Mouse (Mus musculus) ES-Bruce4 (cell line): ENCODE measurements around the gene Gnb5.

Experiments
- CTCF ChIP-seq: IDR thresholded peaks from one replicate; pipeline ENCODE4 v1.8.1; 2011; ENCODE audit warnings: low read depth, low read length
- EP300 ChIP-seq: IDR thresholded peaks from 2 replicates; pipeline ENCODE4 v1.6.1; 2011; ENCODE audit warnings: low read depth, low read length; ENCODE audit not compliant: insufficient read depth
- POLR2A ChIP-seq: IDR thresholded peaks from one replicate; pipeline ENCODE4 v1.8.1; 2011; ENCODE audit warnings: low read length; ENCODE audit not compliant: insufficient read depth

DNA sequence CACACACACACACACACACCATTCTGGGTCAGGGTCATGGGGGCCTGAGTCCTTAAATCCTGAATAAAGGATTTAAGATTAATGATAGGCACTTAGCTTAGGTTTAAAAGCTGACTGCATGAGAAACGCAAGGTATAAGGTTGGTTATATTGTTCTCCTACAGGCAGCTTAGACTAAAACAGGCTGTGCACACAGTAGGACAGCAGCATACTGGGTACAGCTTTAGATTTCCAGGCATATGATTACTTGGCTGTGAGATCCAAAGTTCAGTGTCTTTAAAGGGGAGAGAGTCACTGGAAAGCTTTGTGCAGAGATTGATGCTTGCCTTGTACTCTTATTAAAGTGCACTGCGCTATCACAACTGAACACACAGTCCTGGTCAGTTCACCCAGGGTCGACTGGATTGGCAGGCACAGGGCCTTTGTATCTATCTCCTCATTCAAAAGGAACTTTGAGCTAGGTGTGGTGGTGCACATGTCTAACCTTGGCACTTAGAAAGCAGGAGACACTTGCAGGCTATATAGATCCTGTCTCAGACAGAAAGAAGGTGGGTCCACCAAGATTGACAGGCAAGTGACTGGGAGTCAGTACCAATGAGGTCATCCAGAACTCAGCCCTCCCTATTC is 78.4 kb downstream of the Gnb5 start:
- no peak for TF ChIP-seq CTCF
- TF ChIP-seq POLR2A: no peak
- no peak for TF ChIP-seq EP300
